Mouse (Mus musculus): Measurements from ENCODE around the gene Nae1.
"Not testable (repeated sequence)": the region's sequence is repeated elsewhere in the genome, so short reads cannot be mapped to it uniquely, and the experiment has no call there.

The Nae1 gene

DNA sequence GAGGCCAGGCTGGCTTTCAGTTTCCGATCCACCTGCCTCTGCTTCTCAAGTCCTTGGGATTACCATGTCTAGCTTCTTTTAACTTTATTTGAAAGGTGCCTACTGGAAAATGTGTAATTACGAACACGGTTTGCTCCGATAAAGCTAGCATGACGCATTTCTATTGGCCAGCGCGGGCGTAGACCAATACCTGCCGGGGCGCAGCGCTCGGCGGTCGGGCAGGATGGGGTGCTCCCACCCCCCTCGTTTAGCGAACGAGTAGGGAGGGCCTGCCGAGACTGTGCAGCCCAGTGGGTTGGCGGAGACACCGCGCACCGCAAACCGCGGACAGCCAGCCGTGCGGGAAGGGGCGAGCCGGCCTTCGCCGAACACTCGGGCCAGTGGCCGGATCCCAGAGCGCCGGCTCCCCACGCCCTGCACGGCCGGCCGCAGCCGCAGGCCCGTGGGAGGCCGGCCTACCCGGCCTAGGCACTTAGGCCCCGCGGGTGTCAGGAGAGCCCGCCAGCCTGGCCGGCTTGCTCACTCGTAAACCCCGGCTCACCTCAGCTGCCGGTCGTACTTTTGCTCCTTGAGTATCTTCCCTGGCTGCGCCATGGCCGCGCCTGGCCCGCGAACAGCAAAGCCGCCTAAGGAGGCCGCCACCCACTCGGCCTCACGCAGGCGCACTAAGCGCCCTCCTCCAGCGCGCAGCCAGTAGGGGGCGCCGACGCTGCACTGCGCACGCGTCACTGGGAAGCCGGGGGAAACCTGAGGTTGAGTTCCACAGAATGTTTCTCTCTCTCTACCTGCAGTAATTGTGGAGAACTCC is at the start of gene Nae1, which contains the start of gene Car7:
Nae1 (minus strand) TSS at position 667 of the 808 bp plus-strand sequence.
Car7 (plus strand) TSS at position 719 of the 808 bp plus-strand sequence.
- DNase-seq (ENCODE audit: low spot score): peak; percentile 97

DNA sequence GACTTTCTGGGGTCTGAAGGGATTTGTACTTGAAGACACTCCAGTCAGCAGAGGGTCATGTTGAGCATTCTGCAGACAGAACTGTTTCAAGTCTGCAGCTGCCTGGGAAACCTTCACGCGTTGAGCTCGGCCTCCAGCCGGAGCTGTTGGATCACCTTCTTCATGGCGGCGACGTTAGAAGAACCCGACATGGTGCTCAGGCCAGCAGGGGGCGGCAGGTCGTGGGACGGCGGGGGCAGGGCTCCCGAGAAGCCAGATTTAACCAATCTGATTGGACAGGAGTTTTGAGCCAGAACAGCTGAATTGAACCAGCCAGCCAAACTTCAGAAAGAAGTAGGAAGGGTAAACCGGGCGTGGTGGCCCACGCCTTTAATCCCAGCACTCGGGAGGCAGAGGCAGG is 43.2 kb upstream of the Nae1 start:
- DNase-seq (ENCODE audit: low spot score): not testable (repeated sequence)

DNA sequence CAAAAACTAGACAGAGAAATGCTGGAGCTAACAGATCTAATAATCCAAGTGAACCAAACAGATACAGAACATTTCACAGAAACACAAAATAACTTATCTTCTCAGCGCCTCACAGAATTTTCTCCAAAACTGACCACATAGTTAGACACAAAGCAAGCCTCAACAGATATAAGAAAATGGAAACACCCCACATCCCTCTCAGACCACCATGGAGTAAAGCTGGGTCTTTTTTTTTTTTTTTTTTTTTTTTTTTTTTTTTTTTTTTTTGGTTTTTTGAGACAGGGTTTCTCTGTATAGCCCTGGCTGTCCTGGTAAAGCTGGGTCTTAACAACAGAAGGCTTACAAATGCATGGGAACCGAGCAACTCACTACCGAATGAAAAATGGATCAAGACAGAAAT is 42.4 kb upstream of the Nae1 start:
- DNase-seq (ENCODE audit: low spot score): no peak

DNA sequence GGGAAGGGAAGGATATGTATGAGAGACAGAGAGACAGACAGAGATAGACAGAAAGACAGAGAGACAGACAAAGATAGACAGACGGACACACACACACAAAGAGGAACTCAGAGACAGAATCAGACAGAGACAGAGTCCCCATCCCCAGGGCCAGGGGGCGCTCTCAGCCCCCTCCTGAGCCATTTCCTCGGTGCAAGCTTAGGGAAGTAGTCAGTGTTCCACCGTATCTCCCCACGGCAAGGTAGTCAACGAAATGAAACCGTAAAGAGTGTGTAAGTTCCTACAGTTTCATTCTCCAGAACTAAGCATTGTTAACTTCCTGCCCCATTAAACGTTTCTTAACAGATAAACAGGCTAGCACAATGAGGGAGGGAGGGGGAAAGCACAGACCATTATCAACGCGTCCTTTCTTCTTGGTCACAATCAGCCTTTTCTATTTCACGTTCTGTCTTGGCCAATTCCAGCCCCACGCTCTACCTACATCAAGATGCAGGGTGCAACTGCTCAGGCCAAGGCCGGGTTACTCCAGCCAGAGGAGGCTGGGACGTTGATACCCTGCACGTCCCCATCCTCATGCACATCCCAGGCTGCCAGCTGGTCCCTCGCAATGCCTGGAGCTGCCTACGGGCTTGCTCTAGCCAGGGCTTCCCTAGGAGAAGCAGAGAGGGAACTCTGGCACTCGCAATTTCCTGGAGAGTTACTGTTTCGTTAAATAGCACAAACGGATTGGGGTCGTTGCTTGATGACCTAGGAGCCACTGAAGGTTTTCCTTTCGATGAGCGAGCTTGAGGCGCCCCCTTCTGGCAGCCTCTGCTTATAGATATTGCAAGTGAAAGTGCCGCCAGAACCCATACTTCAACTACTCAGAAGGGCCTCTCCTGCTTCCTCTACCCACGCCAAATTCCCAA is 36.3 kb upstream of the Nae1 start:
- peak; percentile 80 for DNase-seq (ENCODE audit: low spot score)

DNA sequence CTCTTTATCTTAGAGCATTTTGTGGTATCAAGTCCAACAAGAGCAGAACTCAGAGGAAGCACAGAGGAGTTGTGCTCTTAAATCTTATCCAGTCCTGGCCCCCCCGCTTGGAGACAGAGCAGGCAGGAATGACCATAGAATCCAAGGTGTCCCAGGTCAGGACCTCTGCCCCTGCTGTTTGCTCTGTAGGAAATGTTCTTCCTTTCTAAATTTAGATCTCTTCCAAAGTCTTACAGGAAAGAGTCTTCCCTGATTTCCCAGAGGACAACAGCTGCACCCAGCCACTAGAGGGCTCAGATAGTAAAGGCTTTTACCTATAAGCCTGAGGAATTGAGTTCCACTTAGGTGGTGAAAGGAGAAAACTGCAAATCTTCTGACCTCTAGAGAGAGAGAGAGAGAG is 35.1 kb upstream of the Nae1 start:
- no peak for DNase-seq (ENCODE audit: low spot score)

DNA sequence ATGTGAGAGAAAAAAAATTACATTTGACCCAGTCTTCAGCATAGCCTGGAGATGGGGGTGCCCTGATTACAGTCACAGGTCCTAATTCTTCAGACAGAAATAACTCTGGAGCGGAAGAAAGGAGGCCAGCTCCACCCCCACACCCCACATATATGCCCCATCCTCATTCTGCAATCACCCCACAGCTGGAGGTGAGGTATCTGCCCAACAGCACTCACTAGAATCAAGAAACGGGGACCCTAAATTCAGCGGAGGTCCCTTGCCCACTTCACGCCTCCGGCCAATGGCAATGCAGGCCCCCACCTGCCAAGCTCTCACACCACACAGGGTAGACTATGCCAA is 31.0 kb upstream of the Nae1 start:
- no peak for DNase-seq (ENCODE audit: low spot score)

DNA sequence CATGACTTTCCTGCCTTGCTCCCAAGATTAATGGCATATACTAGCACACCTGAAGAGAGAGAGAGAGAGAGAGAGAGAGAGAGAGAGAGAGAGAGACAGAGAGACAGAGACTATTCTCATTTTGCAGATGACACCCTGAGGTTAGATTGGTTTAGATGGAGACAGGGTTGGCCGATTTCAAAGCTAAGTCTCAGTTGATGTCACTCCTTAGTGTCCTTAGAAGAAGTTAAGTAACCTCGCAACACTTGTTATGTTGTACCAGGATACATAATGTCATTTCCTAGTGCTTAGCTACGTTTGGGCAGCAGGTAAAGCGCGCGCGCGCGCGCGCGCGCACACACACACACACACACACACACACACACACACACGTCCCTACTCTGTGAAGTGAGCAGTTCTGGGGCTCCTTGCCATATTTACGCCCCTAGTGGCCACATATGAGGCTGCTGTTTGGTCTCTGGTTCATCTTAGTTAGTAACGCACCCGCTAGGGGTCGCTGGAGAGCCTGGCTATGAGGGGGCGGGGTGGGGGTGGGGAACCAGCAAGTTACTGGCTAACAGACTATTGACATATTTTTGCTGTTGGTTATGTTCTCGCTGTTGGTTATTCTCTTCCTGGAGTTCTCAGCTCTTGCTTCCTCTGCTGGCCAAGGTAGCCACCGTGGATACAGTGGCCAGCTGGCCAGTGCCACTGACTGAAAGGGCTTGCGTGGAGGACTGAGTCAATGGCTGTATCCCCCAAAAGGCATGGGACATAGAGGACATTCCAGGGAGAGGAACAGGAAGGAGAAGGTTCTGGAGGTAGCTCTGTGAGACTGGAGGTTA is 30.4 kb upstream of the Nae1 start:
- DNase-seq (ENCODE audit: low spot score): peak; percentile 82

DNA sequence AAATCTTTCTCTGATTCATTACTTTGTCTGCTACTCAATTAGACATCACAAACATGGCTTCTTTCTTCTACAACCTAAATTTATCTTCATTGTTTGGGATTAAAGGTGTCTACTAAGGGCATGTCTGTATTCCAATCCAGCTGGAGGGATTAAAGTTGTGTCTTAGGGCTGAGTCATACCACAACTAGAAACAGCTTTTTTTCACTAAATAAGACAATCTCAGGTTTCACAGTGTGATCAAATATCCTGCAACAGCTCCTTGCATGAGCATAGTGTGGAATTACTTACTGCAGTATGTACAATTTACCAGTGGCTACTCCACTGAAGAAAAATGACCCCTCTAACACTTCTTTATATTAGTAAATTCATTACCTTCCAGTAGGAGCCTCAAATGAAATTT is 26.3 kb upstream of the Nae1 start:
- no peak for DNase-seq (ENCODE audit: low spot score)

DNA sequence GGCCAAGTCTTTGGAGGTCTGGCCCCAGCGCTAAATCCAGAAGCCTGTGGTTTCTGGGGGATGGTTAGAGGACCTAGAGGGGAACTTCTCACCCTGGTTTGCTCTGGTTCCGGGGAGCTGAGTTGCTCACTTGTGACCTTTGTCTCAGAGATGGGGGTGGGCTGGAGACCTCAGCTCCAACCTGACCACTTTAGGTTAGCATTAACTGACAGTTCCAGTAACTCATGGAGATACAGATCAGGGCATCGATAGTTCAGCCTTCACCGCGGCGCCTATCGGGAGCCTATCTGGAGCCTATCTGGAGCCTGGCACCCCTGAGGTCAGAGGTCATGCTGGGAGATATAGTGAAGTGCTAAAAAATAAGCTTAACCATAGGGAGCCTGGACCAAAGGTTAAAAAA is 22.8 kb upstream of the Nae1 start:
- no peak for DNase-seq (ENCODE audit: low spot score)

DNA sequence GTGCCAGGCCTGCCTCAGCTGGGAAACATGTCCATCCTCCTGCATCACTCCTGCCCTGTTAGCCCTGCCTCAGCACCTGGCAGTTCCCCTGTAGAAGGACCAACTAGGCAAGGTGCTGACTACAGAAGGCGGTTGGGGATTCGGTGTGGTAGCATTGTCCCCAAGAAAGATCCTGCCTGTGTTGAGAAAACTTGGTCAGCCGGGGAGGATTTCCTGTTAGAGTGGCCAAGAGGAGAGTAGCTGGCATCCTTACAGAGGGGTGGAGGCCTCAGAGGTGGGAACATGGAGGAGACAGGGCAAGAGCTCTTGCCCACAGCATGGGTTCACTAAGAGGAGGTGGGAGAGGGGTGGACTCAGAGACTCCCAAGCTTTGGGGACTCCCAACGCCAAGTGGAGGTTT is 20.8 kb upstream of the Nae1 start:
- DNase-seq (ENCODE audit: low spot score): no peak

DNA sequence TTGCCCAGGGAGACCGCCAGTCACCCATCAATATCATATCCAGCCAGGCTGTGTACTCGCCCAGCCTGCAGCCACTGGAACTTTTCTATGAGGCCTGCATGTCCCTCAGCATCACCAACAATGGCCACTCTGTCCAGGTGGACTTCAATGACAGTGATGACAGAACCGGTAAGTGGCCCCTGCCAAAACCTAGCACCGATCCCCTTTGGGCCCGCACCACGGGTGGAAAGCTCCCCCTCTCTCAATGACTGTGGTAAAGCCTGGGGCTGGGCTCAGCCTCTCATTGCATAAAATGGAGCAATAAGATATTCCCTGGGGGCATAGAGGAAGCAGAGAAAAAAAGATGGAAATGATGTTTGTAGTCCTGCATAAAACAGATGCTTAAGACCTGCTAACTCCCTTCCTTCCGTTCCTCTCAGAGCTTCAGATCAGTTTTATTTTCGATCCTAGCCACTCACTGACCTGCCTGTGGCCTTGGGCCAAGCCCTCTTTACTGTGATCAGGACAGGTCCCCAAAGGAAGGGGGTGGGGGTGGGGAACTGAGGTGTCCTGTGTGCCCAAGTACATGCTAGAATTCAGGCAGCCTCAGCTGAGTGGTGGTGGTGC is 9.1 kb upstream of the Nae1 start:
- no peak for DNase-seq (ENCODE audit: low spot score)

DNA sequence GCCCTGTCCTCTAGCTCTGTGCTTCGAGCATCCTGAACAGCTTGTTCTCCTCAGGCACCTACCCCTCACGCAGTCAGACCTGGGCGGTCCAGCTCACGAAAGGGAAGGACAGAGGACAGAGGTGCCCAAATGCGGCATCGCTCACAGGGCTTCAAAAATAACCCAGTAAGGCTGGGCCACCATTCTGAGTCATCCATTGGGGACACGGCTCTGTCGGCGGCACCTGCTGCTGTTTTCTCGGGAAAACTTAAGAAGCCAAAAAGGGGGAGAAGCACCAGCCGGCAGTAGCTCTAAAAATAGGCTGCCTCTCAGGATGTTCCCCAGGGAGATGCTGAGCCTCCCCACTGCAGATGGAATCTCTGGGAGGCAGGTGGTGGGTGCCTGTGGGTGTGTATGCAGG is 7.7 kb upstream of the Nae1 start:
- DNase-seq (ENCODE audit: low spot score): no peak

DNA sequence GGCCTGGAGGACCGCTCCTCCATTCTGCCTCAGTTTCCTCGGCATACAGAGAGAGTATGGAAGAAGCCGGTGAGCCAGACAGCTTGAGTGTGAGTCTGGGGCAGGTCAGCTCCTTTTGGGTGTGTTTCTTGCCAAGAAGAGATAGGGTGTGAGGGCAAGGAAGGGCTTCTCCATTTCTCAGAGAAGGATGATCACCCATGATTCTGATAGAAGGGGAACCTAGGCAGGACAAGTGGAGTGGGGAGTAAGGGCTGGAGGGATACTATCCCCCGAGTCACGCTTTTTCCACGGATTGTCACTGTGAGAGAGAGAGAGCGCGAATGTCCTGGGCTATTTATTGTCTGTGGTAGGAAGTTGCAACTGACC is 7.1 kb upstream of the Nae1 start:
- no peak for DNase-seq (ENCODE audit: low spot score)

DNA sequence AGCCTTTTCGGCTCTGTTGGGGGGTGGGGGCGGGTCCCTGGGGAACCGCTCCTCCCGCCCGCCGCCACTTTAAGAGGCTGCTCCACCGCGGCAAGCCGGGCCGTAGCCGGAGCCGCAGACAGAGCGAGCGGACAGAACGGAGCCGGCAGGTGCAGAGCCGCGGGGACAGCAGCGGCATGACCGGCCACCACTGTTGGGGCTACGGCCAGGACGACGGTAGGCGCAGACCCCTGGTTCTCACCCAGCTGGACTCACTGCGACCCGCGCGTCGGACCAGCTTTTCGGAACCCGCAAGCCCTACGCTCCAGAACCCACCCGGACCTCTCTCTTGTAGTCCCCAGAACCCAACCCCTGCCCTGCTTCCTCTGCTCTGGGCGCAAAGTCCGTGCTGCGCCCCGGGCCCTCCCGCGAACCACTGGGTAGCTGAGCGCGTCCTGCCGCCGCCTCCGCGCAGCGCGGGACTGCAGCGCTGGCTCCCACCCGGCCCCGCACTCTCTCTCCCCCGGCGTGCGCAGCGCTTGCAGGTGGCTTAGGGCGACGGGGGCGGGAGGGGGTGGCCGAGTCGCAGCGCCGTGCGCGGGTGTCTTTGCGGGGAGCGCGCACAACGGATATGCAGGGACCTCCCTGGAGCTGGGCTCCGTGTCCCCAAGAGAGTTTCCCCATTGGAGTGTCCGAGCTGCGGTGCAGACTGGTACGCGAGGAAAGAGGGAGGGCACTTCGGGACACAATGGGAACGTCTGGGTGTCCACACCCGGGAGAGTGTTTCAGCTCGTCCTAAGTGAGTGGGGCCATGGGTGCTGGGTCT is 6.5 kb upstream of the Nae1 start:
- no peak for DNase-seq (ENCODE audit: low spot score)

DNA sequence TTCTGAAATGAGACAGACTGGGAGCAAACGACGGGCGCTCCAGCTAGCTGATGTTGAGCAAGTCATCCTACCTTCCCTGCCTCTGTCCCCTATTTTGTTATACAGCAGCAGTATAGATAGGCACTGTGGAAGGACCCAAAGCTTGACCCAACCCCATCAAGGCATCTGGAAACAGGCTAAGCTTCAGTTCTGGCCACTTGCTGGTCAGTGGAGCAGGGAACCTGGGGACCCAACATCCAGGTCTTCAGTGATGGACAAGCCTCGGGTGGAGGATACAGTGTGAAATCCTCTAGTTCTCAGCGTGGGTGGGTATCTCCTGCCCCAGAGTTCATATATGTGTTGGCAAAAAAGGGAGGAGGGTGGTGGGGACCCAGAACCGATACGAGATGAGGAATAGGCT is 5.8 kb upstream of the Nae1 start:
- no peak for DNase-seq (ENCODE audit: low spot score)

DNA sequence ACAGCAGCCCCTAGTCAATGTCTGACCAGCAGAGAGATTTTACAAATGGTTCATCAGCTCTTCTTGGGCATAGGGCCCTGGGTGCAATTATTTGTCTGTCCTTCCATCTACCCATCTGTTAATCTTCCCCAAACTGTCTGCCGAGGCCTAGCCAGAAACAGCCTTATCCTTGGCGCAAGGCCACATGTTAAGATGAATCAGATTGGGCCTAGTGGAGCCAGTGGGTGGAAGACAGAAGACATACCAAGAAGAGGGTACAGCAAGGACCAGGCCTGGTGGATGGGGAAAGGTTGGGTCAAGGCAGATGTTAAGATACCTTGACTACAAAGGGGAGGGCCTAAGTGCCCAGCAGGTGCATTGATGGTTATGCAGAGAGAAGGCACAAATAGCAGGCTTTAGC is 5.1 kb upstream of the Nae1 start:
- no peak for DNase-seq (ENCODE audit: low spot score)

DNA sequence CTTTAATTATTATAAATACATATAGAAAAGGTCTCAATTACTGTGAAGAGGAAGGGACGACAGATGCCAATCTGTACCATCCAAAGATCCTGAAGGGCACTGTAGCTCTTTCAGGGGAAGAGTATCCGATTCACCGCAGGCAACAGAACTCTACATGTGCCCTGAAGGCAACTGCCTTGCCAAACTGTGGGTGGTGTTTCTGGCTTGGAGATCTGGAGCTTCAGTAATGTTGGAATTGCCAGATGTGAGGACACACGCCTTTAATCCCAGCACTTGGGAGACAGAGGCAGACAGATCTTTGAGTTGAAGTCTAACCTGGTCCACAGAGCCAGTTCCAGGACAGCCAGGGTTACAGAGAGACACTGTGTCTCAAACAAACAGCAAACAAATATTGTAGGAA is 4.5 kb upstream of the Nae1 start:
- DNase-seq (ENCODE audit: low spot score): no peak

DNA sequence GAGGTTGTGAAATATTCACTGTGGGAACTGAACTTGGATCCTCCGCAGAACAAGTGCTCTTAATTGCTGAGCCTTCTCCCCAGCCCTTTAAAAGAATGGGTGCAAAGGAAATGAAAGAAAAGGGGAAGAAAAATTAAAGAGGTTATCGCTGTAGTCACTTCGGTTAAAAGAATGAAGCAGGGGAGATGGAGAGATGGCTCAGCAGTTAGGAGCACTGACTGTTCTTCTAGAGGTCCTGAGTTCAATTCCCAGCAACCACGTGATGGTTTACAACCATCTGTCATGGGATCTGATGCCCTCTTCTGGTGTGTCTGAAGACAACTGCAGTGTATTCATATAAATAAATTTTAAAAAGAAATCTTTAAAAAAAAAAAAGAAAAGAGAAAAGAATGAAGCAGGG is 1.6 kb upstream of the Nae1 start:
- no peak for DNase-seq (ENCODE audit: low spot score)

DNA sequence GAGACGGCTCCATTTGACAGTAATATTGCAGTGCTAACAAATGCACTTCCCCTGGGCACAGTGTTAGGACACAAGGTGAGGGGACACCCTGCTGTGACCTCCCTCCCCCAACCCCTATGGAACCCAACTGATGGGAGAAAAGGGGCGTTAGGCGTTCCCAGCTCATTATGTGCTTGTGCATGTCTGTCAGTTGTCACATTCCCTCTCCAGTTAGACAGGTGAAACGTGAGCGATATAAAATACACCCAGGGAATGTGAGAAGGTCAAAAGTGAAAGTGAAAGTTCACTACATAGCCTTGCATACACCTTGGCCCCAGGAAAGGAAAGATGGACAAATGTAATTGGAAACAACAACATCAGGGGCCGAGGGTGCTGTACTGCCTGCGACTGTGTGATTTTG is 941 bp upstream of the Nae1 start:
- DNase-seq (ENCODE audit: low spot score): no peak

DNA sequence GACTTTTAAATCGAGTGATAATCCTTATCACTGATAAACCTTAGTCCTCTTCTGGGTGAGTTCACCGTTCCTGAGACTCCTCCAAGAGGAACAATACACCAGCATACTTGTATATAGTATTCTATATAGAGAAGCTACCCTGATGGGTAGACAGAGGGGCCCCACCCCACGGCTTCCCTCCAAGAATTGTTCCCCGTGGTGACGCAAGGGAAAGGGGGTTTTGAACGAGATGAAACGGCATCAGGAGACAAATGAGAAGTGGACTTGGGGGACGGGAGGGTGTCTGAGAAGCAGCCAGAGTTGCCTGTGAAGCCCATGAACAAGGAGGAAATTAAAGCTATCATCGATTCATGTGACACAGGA is 323 bp upstream of the Nae1 start:
- no peak for DNase-seq (ENCODE audit: low spot score)

DNA sequence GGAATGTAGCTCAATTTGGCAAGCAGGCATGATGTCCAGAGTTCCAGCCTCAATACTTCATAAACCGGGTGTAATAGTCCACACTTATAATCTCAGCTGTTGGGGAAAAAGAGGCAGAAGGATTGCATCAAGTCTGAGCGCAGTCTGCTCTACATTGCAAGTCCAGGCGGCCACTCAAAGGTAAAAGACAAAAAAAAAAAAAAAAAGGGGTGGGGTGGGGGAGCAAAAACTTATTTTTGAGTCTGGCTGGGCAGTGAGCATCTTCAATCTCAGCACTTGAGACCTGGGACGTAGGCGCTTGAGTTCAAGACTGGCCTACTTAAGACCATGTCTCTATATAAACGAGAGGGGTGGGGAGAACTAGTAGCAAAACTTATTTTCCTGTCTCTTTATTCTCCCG is 886 bp downstream of the Nae1 start:
- DNase-seq (ENCODE audit: low spot score): no peak

All from urinary bladder, postnatal 25 days (tissue).